Mouse (Mus musculus) brain, embryonic 14.5 days (tissue): ENCODE measurements around the gene Cog5. TPM values are rescaled to one million over a fixed set of nuclear protein-coding genes. Genes with fewer than 3 reads are reported as not detected.
A peak's percentile ranks its signal among the peaks of the same experiment; 100 is the strongest.
"Not testable (repeated sequence)": the region's sequence is repeated elsewhere in the genome, so short reads cannot be mapped to it uniquely, and the experiment has no call there.

ENCODE experiments used
- DNase-seq: peaks from one replicate; pipeline ENCODE4 v3.0.0-alpha.2; 2011; ENCODE audit warnings: low read depth
- CTCF ChIP-seq: fragments of 200-500 bp; IDR thresholded peaks from 2 replicates; pipeline ENCODE4 v1.5.1; 2012; ENCODE audit warnings: inconsistent platforms, mild to moderate bottlenecking, moderate library complexity, borderline replicate concordance; ENCODE audit not compliant: insufficient read depth, insufficient read length; ENCODE audit errors: extremely low read depth
- POLR2A ChIP-seq: fragments of 200-500 bp; IDR thresholded peaks from 2 replicates; pipeline ENCODE4 v1.6.1; 2012; ENCODE audit warnings: mild to moderate bottlenecking, inconsistent platforms, borderline replicate concordance; ENCODE audit not compliant: poor library complexity, insufficient read depth, insufficient read length, severe bottlenecking; ENCODE audit errors: extremely low read depth
- polyA plus RNA-seq: library from polyadenylated mRNA; depleted of rRNA; stranded (reverse); fragments of >200 nt; gene quantifications from 2 replicates; pipeline ENCODE4 v1.2.3, GENCODE M21; 2012; rRNA removed

Gene Cog5
- polyA plus RNA-seq, result 32.9 and 36.2 TPM in 2 replicates

- peak; percentile 97 for DNase-seq
- TF ChIP-seq POLR2A (peak; percentile 25; the same call in 1 of the 2 replicates), CTCF (no peak)
Observed at GRCm38 (mm10) chr12:31654197-31654964, at the start of gene Cog5, which contains the start of gene Dus4l. TSS of gene Cog5 (plus strand) at chr12:31654869. TSS of gene Dus4l (minus strand) at chr12:31654826.

- DNase-seq, result peak; percentile 43
- no peak for TF ChIP-seq CTCF
- no peak for TF ChIP-seq POLR2A
Observed at GRCm38 (mm10) chr12:31604894-31605293, 49.8 kb upstream of the Cog5 start.

GRCm38 (mm10) chr12:31608138-31608537 lies 46.5 kb upstream of the Cog5 start:
- DNase-seq, result no peak
- no peak for TF ChIP-seq CTCF

GRCm38 (mm10) chr12:31613353-31613752 lies 41.3 kb upstream of the Cog5 start:
- TF ChIP-seq CTCF (no peak), POLR2A (no peak)
- no peak for DNase-seq

GRCm38 (mm10) chr12:31620106-31620505 lies 34.6 kb upstream of the Cog5 start:
- TF ChIP-seq CTCF (0 out of 2 replicates have a peak, but pooled peaks have one; percentile 11), POLR2A (no peak)

GRCm38 (mm10) chr12:31625016-31625415 lies 29.7 kb upstream of the Cog5 start:
- TF ChIP-seq CTCF (no peak), POLR2A (no peak)
- no peak for DNase-seq

More at GRCm38 (mm10) chr12:31620106-31620505, 34.6 kb upstream of the Cog5 start:
- no peak for DNase-seq

- DNase-seq, result not testable (repeated sequence)
Observed at GRCm38 (mm10) chr12:31628396-31628795, 26.3 kb upstream of the Cog5 start.

- DNase-seq, result peak; percentile 58
- TF ChIP-seq POLR2A (no peak), CTCF (no peak)
Observed at GRCm38 (mm10) chr12:31633970-31634342, 20.7 kb upstream of the Cog5 start.

GRCm38 (mm10) chr12:31634343-31635239 lies 20.1 kb upstream of the Cog5 start, which contains the start of gene Bcap29:
TSS of gene Bcap29 (minus strand) at chr12:31634658.
- peak; percentile 82 for DNase-seq

GRCm38 (mm10) chr12:31635240-31635607 lies 19.4 kb upstream of the Cog5 start:
- TF ChIP-seq CTCF (no peak), POLR2A (no peak)

More at GRCm38 (mm10) chr12:31634343-31635239, 20.1 kb upstream of the Cog5 start, which contains the start of gene Bcap29:
- no peak for TF ChIP-seq CTCF
- TF ChIP-seq POLR2A, result peak; percentile 30; the same call in 1 of the 2 replicates

GRCm38 (mm10) chr12:31653611-31654010 lies 1.1 kb upstream of the Cog5 start:
- no peak for TF ChIP-seq POLR2A
- no peak for TF ChIP-seq CTCF
- DNase-seq, result no peak

More at GRCm38 (mm10) chr12:31635240-31635607, 19.4 kb upstream of the Cog5 start:
- no peak for DNase-seq
